Mouse (Mus musculus) bone marrow macrophage, adult 2 months (primary cell): ENCODE results near the gene Slx4.

Source experiments
- CTCF ChIP-seq: IDR thresholded peaks from 2 replicates; pipeline ENCODE4 v1.5.1; 2012; ENCODE audit warnings: low read depth, mild to moderate bottlenecking, low read length, moderate library complexity
- POLR2A ChIP-seq: IDR thresholded peaks from 2 replicates; pipeline ENCODE4 v1.6.1; 2012; ENCODE audit warnings: mild to moderate bottlenecking, low read depth, low read length, borderline replicate concordance

GRCm38 (mm10) chr16:3976251-3976671 is 27.3 kb downstream of the Slx4 start, which contains the start of gene Nlrc3:
- no peak for TF ChIP-seq CTCF
- no peak for TF ChIP-seq POLR2A
